Mouse (Mus musculus) midbrain, embryonic 12.5 days (tissue): ENCODE results near the gene Trim60. TPM values are rescaled to one million over a fixed set of nuclear protein-coding genes. Genes with fewer than 3 reads are reported as not detected.
"Not testable (repeated sequence)": the region's sequence is repeated elsewhere in the genome, so short reads cannot be mapped to it uniquely, and the experiment has no call there.

Experiments used
- ATAC-seq: fragments of 200-750 bp; cut with Nextera tagmentation; 2 replicates; pipeline ENCODE4 v1.8.0; 2017; ENCODE audit warnings: low read depth, moderate TSS enrichment, moderate library complexity; ENCODE audit not compliant: low FRiP score
- H3K27ac ChIP-seq: fragments of 300-500 bp; sonication (generic); replicated peaks from 2 replicates; pipeline ENCODE4 v1.5.1; 2016; ENCODE audit warnings: mild to moderate bottlenecking
- H3K27me3 ChIP-seq: fragments of 300-500 bp; sonication (generic); 2 replicates; pipeline ENCODE4 v1.6.1; 2016; ENCODE audit warnings: mild to moderate bottlenecking
- H3K36me3 ChIP-seq: fragments of 300-500 bp; sonication (generic); 2 replicates; pipeline ENCODE4 v1.6.1; 2016
- H3K4me1 ChIP-seq: fragments of 300-500 bp; sonication (generic); 2 replicates; pipeline ENCODE4 v1.6.1; 2016
- H3K4me2 ChIP-seq: fragments of 300-500 bp; sonication (generic); replicated peaks from 2 replicates; pipeline ENCODE4 v1.6.1; 2016; ENCODE audit warnings: mild to moderate bottlenecking, moderate library complexity
- H3K4me3 ChIP-seq: fragments of 300-500 bp; sonication (generic); 2 replicates; pipeline ENCODE4 v1.5.1; 2016; ENCODE audit warnings: mild to moderate bottlenecking
- H3K9ac ChIP-seq: fragments of 300-500 bp; sonication (generic); replicated peaks from 2 replicates; pipeline ENCODE4 v1.6.1; 2016; ENCODE audit warnings: mild to moderate bottlenecking, moderate library complexity
- H3K9me3 ChIP-seq: fragments of 300-500 bp; sonication (generic); 2 replicates; pipeline ENCODE4 v1.6.1; 2016; ENCODE audit warnings: mild to moderate bottlenecking
- WGBS: fragments of 180-500 bp; shearing (Covaris S2); methylation state at CpG from one replicate; pipeline ENCODE4 v1.1.7; 2016; 5-methylcytosine and 5-hydroxymethylcytosine counted together
- polyA plus RNA-seq: library from polyadenylated mRNA; unstranded; fragments of >200 nt; fragmentation: Nextera tagmentation; extraction: Ambion mirVana; gene quantifications from 2 replicates; pipeline ENCODE4 v1.2.1, GENCODE M21; 2016

Trim60 gene
- polyA plus RNA-seq, 1 experiment from 2014 or later: not detected

- no peaks in the 10 kb centered on the region for H3K9me3 ChIP-seq
- no peaks in the 10 kb centered on the region for H3K36me3 ChIP-seq
- peak within 1 kb of the TSS; percentile 55 for H3K4me2 ChIP-seq
- no peak within 1 kb of the TSS; the same call in 1 of the 2 replicates for H3K9ac ChIP-seq
- H3K27me3 ChIP-seq: peaks cover 6% of the 10 kb centered on the region
- under 1% methylated on average over 8 of the region's 8 CpGs for WGBS
- peaks cover 20% of the 10 kb centered on the region for H3K4me1 ChIP-seq
- peak within 1 kb of the TSS; percentile 34 for H3K4me3 ChIP-seq
- H3K27ac ChIP-seq: no peak within 1 kb of the TSS
- peak; percentile 90 for ATAC-seq
These were observed 18.7 kb upstream of the Trim60 start, which contains the start of gene Apela for GRCm38 (mm10) chr8:65037117-65037533. Apela (minus strand) TSS chr8:65037336.

GRCm38 (mm10) chr8:65034136-65034535, 15.8 kb upstream of the Trim60 start:
- WGBS: 51% methylated on average over 2 of the region's 2 CpGs
- Histone ChIP-seq H3K4me2 (no peak overlapping the region), H3K9ac (no peak overlapping the region), H3K36me3 (no peaks in the 10 kb centered on the region), H3K9me3 (no peaks in the 10 kb centered on the region), H3K27ac (no peak overlapping the region), H3K27me3 (peaks cover 6% of the 10 kb centered on the region), H3K4me1 (peaks cover 20% of the 10 kb centered on the region), H3K4me3 (no peak overlapping the region)
- ATAC-seq: no peak

- Histone ChIP-seq H3K36me3 (no peaks in the 10 kb centered on the region), H3K27ac (no peak overlapping the region), H3K4me3 (no peak overlapping the region), H3K4me2 (no peak overlapping the region), H3K27me3 (peaks cover 6% of the 10 kb centered on the region), H3K9ac (no peak overlapping the region), H3K9me3 (no peaks in the 10 kb centered on the region), H3K4me1 (peaks cover 20% of the 10 kb centered on the region)
- no peak for ATAC-seq
- 87% methylated on average over 13 of the region's 13 CpGs for WGBS
These were observed 14.7 kb upstream of the Trim60 start for GRCm38 (mm10) chr8:65033056-65033455.

- Histone ChIP-seq H3K9me3 (no peaks in the 10 kb centered on the region), H3K4me3 (no peak overlapping the region), H3K4me1 (peaks cover 18% of the 10 kb centered on the region), H3K36me3 (no peaks in the 10 kb centered on the region), H3K4me2 (no peak overlapping the region), H3K9ac (no peak overlapping the region), H3K27me3 (peaks cover 6% of the 10 kb centered on the region), H3K27ac (no peak overlapping the region)
- WGBS: 89% methylated on average over 1 of the region's 1 CpGs
- ATAC-seq: no peak
These were observed 13.7 kb upstream of the Trim60 start for GRCm38 (mm10) chr8:65032107-65032506.

GRCm38 (mm10) chr8:65030735-65031485, 12.5 kb upstream of the Trim60 start:
- H3K27me3 ChIP-seq: peaks cover 6% of the 10 kb centered on the region
- peak; percentile 21; the same call in 1 of the 2 replicates for ATAC-seq
- H3K4me2 ChIP-seq: no peak overlapping the region
- no peak overlapping the region for H3K9ac ChIP-seq
- 81% methylated on average over 4 of the region's 4 CpGs for WGBS
- H3K9me3 ChIP-seq: no peaks in the 10 kb centered on the region
- H3K27ac ChIP-seq: no peak overlapping the region
- no peak overlapping the region for H3K4me3 ChIP-seq
- H3K4me1 ChIP-seq: peaks cover 15% of the 10 kb centered on the region
- no peaks in the 10 kb centered on the region for H3K36me3 ChIP-seq

GRCm38 (mm10) chr8:65029776-65030175, 11.4 kb upstream of the Trim60 start:
- Histone ChIP-seq H3K4me3 (no peak overlapping the region), H3K4me2 (no peak overlapping the region), H3K36me3 (no peaks in the 10 kb centered on the region), H3K27ac (no peak overlapping the region), H3K9me3 (no peaks in the 10 kb centered on the region), H3K4me1 (peaks cover 7% of the 10 kb centered on the region), H3K27me3 (no peaks in the 10 kb centered on the region), H3K9ac (no peak overlapping the region)
- no peak for ATAC-seq
- WGBS: 85% methylated on average over 4 of the region's 4 CpGs

- WGBS: 67% methylated on average over 12 of the region's 12 CpGs
These were observed 10.7 kb upstream of the Trim60 start for GRCm38 (mm10) chr8:65028959-65029686.

GRCm38 (mm10) chr8:65022485-65022884, 4.1 kb upstream of the Trim60 start:
- Histone ChIP-seq H3K4me2 (no peak overlapping the region), H3K9me3 (no peaks in the 10 kb centered on the region), H3K36me3 (no peaks in the 10 kb centered on the region), H3K9ac (no peak overlapping the region), H3K4me1 (no peaks in the 10 kb centered on the region), H3K27me3 (no peaks in the 10 kb centered on the region), H3K27ac (no peak overlapping the region), H3K4me3 (no peak overlapping the region)
- ATAC-seq: peak; percentile 49; the same call in 1 of the 2 replicates
- 51% methylated on average over 8 of the region's 8 CpGs for WGBS

More at GRCm38 (mm10) chr8:65028959-65029686, 10.7 kb upstream of the Trim60 start:
- Histone ChIP-seq H3K9ac (no peak overlapping the region), H3K36me3 (no peaks in the 10 kb centered on the region), H3K9me3 (no peaks in the 10 kb centered on the region), H3K27ac (no peak overlapping the region), H3K4me3 (no peak overlapping the region), H3K27me3 (no peaks in the 10 kb centered on the region), H3K4me1 (peaks cover under 1% of the 10 kb centered on the region; the same call in 1 of the 2 replicates), H3K4me2 (no peak overlapping the region)
- ATAC-seq: no peak

GRCm38 (mm10) chr8:65007616-65008015, 10.8 kb downstream of the Trim60 start:
- H3K4me1 ChIP-seq, H3K36me3 ChIP-seq, H3K27ac ChIP-seq, H3K9ac ChIP-seq, H3K4me3 ChIP-seq, H3K27me3 ChIP-seq, ATAC-seq, H3K4me2 ChIP-seq, H3K9me3 ChIP-seq: not testable (repeated sequence)
- 83% methylated on average over 6 of the region's 6 CpGs for WGBS

GRCm38 (mm10) chr8:64998806-64999365, 19.5 kb downstream of the Trim60 start:
- H3K4me1 ChIP-seq: no peaks in the 10 kb centered on the region
- H3K4me2 ChIP-seq: no peak overlapping the region
- no peaks in the 10 kb centered on the region for H3K9me3 ChIP-seq
- no peak overlapping the region for H3K27ac ChIP-seq
- WGBS: 89% methylated on average over 4 of the region's 4 CpGs
- H3K9ac ChIP-seq: no peak overlapping the region
- no peaks in the 10 kb centered on the region for H3K27me3 ChIP-seq
- H3K4me3 ChIP-seq: no peak overlapping the region
- no peak for ATAC-seq
- no peaks in the 10 kb centered on the region for H3K36me3 ChIP-seq

- Histone ChIP-seq H3K4me1 (no peaks in the 10 kb centered on the region), H3K4me2 (no peak within 1 kb of the TSS), H3K27ac (no peak within 1 kb of the TSS), H3K4me3 (no peak within 1 kb of the TSS), H3K9me3 (0 out of 2 replicates have a peak, but pooled peaks cover 2% of the 10 kb centered on the region), H3K36me3 (no peaks in the 10 kb centered on the region), H3K27me3 (no peaks in the 10 kb centered on the region), H3K9ac (no peak within 1 kb of the TSS)
- 91% methylated on average over 4 of the region's 4 CpGs for WGBS
- ATAC-seq: no peak
These were observed 30.7 kb downstream of the Trim60 start, which contains the start of gene Trim75 for GRCm38 (mm10) chr8:64987731-64988130. Trim75 (minus strand) TSS chr8:64987831.
